Mouse (Mus musculus) adrenal gland (tissue): ENCODE measurements at regions not wholly inside any gene's neighbourhood (a gene's known extent, or its start where the extent isn't known, plus 50 kb on each side); places are given as distances from the start of the nearest gene placed in this dataset.

Experiments
- intact Hi-C: fragments of 180-260 bp; cut with DNase I; formaldehyde crosslinking; loops from one replicate; pipeline ENCODE4 v1.15.1; 2025

DNA sequence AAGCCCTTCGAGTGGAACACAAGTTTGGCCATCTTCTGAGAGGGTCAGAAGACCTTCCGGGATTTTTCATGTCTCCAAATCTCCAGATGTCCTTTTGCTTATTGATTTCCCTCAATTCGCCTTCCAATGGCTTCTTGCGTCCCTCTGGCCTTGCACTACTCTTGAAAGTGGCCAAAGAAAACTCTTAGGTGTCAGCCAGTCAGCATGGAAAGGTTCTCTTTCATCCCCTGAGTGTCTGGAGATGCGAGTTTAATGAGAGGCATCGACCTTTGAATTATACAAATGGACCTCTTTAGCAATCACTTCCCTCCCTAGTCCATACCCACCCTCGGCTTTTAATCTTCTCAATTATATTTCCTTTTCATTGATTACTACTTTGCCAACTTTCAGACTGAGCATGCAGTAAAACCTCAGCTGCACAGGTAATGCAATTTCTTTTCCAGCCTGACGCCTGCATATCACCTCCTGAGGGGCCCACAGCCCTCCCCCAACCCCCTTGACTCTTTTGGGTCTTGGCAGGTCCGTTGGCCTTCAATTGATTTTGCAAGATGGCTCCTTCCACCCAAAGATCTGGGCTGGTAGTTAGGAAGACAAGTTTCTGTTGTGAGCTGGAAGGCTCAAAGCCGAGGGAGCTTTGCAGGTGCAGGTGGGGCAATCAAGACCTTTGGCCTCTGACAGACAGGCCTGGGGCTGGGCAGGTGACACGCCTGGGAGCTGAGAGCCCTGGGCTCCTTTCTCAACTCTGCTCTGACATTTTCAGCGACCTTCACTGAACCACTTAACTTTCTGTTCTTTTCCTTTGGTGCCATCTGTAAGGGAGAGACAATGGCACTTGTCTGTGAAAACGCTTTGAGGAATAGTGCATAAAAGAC, 461.8 kb downstream of the Ccdc171 start:
- intact Hi-C loops: no loop called here

DNA sequence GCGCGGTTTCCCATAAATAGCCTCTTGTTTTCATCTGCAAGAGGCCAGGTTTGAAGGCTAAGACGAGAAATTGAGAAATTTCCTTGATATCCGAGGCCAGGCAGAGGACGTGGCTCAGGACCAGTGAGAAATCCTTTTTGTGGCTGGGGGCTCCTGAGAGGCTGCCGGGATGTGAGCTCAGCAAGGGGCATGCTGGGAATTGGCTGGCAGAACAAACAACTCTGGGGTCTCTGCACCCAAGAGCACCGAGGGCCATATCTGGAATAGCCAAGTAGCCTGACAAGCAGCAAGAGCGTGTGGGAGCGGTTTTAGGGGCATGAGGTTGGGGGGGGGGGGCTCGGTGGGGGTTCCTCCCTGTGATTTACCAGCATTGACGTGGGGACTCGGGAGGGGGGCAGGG, 462.5 kb downstream of the Ccdc171 start:
- intact Hi-C loops: no loop called here

DNA sequence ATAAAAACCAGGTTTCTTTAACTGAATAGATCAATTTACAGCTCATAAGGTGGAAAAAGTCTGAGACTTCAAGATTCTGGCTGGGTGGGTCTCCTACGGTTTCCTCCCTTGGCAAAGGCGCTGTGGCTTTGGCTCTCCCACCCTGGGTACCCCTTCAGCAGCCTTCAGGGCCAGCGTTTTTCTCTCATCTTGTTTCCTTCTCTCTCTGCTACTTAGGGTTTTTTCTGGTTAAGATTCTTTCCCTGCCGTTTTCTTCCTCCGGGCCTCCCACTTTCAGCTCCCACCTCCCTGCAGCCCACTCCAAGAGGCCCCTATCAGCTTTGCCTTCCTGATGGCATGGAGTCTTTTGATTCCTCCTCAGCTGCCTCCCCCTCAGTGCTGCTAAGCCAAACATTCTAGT, 463.0 kb downstream of the Ccdc171 start:
- intact Hi-C loops: no loop called here

DNA sequence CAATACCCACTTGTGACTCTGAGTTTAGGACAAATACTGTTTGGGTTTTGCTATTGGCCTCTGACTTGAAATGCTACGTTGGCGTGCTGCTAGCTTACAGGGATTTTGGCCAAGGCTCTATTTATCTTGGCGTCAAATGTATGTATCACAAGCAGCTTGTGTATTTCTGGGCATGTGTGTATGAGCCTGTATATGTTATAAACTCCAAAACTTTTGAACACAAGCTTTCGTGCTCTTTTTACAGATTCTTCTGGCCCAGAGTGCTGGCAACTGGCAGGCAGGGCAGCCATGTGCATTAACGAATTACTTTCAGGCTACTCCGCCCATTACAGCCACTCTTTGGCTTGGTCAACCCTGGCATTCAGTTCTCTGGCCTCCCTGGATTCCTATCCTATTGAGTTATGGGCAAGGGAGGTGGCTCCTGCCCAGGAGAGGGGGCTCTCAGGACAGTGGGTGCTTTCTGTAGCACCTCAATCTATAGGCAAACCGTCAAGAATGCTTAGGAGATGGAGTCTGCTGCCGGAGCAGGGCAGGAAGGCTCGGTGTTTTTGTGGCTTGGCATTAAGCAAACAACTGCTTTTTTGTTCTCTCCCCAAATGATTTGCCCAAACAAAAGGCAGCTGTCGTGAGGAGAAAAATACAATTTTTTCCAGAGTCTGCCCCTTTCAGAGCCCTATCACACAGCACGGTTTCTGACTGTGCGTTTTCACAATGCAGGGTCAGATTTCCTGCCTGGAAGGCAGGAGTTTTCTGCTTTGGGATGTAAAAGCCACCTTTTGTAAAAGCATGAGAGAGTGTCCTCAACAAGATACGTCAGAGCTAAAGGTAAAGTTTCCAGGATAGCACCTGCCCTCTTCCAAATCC, 465.0 kb downstream of the Ccdc171 start:
- intact Hi-C loops: no loop called here

DNA sequence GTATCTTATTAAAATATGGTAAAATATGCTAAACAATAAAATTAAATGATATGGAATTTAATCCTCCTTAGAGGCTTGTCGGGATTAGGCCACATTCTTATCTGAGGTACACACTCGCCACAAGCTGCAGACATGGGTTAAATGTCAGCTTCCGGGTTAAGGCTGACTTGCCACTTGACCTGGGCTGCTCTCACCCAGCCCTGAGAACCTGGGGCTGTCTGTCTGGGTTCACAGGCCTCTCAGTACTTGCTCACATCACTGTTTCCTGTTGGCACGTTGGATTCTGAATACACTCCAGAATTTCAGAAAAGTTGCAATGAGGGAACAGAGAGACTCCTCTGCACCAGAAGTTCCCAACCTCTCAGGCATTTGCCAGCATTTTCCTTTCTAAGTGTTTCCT, 465.9 kb downstream of the Ccdc171 start:
- intact Hi-C loops: no loop called here

DNA sequence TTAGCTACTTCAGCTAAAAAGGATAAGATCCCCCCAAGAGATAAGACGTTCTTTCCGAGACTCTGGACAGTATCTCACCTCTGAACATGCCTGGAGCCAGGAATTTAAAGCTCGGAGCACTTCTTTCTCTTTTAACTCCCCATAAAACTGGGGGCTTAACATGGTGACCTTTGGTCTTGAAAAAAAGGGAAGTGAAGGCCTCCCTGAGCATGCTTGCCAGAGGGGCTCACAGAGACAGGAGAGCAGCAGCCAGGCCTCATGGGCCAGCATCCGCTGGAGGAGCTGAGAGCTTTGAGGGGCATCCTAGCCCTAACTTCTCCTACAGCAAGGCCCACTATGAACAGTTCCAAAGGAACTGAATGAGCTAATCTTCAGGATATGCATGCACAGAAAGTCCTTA, 471.7 kb downstream of the Ccdc171 start:
- intact Hi-C loops: no loop called here

DNA sequence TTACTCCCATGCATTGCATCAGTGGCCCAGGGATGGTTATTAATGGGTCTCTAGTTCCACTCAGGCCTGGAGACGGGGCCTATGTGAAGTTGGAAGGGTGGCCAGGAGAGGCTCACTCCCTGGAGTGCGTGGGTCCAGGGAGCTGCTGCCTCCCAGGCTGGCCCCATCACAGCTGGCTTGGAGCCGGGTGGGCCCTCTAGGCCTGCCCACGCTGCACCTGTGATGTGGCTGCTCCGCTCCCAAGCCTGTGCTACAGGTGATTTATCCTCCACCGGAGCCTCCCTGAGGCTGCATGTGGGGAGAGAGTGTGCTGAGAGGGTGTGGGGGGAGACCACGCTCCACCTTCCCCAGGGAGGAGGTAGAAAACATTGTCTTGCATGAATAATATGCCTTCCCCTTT, 476.3 kb downstream of the Ccdc171 start:
- intact Hi-C loops: no loop called here

DNA sequence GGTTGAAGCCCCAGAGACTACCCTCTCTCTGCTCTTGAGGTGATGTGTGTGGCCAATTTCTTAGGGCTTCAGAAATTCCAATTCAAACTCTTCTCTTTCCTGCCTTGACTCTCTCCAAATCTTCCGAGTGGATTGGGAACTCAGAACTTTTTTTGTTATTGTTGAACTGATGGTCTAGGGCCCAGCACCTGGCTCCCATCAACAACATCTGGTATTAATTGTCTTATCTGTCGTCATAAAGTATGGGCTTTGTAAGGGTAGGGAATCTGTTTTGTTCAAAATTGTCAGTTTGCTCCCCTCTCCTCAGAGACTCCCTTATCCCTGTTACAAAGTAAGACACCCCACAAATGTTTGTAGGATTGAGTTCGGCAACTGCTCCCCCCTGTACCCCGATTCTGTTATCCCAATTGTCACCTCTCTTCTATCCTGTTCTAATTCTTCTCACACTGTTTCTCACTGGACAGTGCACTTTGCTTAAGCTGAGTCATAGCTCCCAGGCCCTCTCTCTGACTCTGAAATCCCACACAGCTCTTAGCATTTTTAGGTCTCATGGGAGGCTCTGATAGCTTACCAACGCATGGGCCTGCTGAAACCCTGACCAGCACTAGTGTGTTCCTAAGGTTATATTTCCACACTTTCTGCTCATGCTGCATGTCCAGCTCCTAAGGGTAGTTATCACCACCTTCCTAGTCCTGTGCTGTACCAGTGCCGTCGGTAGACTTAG, 478.9 kb downstream of the Ccdc171 start:
- intact Hi-C loops: no loop called here

DNA sequence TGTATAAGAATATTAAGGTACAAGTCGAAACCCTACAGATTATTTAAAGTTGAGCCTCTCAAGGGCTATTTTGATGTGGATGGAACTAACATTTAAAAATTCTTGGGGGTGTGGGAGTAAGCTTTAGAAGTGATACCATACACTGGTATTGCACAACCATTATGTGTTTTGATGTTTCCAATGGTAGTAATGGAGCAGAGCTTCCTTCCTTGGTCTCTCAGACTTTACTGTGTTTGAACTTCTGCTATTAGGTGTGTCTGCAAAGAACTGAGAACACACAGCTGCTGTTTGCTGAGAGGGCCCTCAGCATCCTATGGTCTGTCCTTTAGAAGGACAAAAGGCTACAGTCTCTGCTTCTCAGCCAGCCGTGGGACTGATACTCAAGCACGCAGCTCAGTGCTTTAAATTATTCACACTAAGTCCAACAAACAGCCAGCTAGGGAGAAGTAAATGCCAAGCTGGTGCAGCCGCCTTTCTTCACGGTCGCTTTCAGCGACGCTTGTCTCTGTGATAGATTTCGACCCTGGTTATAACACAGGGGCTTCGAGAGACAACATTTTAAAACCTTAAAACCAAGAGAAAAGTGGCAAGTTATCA, 479.5 kb downstream of the Ccdc171 start:
- intact Hi-C loops: no loop called here

DNA sequence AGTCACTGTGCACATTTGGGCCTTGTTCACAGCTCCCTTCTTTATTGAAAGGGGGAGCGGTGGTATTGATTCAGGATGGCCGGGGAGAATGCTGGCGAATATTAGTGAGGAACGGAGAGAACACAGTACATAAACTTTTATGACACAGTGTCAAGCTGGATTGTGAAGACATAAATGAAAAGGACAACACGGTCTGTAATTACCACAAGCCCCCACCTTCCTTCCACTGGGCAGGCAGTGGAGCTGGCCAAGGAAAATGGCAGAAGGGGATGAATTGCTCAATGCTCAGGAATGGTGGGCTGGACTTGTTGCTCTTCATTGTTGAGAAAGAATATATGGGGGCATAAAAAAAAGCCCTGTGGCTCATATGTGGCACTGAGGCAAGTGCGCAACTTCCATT, 486.6 kb downstream of the Ccdc171 start:
- intact Hi-C loops: no loop called here

DNA sequence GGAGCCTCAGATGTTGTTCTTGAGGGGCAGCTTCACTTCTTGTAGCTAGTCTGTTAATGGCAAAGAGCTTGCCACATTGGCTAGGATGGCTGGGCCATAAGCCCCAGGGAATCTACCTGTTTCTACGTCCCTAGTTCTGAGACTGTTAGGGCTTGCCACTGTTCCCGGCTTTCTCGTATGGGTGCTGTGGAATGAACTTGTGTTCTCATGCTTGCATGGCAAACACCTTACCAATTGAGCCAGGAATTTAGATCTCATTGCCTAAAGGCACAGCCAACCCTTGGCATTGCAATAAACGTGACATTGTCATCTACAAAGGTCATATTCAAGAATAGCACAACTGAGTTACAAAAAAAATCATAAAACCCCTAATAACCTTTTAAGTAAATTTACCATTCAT, 489.8 kb downstream of the Ccdc171 start:
- intact Hi-C loops: no loop called here

DNA sequence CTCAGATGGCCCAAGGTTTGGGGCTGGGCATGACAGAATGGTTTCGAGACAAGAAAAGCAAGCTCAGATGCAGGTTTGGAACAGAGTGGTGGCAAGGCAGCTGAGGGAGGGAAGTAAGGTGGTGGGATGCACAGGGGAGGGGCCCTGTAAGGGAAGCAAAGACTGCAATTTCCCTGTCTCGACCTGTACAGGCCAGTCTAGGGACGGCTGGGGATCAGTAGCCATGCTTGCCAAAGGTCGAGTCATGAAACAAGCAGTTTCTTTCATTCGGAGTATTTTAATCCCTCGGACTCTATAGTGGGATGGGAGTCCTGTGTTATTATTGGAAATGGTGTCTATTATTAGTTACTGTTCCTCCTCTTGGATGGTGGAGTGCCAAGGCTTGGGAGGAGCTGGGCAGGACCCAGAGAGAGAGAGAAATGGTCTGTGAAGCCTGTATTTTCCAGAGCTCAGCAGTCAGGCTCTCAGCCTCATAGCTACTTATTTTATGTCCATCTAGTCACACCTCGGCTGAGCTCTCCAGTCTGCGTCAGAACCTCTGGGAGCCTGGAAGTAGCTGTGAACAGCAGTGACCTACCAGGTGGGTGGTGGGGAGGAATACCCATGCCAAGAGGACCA, 490.3 kb downstream of the Ccdc171 start:
- intact Hi-C loops: no loop called here

DNA sequence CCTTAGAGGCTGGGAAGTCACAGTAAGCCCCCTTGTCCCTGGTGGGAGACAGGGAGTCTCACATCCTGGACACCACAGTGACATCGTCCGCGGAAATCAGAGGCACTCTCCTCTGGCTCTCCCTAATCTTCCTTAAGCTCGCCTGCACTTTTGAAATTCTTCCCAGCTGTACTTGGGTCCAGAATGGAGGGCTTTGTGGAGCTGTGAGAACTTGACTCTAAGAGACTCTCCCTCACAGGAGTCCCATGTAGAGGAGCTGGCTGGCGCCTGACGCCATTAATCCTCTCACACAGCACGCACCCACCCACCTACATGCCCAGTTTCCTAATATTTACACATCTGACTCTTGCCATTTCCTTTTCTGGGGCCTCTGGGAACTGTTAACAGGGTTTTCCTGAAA, 492.8 kb downstream of the Ccdc171 start:
- intact Hi-C loops: no loop called here

DNA sequence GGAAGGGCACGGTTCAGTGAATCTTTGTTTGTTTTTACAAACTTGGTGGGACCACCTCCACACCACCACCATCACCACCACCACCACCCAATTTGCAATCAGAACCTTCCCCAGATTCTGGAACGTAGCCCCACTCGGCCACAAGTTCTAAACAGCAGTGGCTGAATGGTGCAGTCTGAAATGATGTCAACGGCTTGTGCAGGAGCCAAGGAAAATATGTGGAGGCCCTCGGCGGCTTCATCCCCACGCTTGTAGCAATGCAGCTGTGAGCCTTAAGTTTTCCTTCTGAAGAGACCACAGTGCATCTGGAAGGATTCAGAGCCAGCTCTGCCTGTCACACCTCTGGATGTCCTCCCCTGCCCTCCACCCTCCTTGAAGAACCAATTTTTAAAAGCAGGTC, 493.4 kb downstream of the Ccdc171 start:
- intact Hi-C loops: no loop called here

DNA sequence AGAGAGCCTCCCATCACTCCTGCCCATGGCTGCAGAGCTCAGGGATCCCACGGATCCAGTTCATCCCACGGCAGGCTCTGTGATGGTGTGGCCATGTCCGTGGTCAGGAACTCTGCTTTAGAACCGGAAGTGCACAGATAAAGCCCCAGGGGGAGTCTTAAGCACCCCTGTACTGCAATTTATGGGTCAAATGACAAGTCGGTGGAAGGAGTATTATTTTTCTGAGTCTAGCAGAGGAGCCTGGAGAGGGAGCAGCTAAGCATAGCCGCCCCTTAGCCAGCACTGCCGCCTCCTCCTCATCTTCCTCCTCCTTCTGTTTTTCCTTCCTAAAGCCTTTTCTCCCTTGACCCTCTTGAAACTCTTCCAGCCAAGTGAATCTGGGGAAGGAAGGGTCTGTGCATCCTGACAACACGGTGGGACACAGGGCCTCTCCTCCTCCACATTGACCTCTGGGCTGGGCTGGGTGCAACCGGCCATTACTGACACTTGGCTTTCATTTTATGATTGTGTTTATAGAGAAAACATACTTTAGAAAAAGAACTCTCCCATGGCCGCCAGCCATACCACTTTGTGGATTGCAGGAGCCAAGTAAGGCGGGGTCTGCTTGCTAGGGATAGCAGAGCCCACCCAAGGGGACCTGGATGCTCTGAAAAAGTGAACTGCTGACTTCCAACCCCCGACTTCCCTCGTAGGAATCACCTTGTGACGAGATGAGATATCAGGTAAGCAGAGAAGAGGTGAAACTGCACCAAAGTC, 494.3 kb downstream of the Ccdc171 start:
- intact Hi-C loops: no loop called here

DNA sequence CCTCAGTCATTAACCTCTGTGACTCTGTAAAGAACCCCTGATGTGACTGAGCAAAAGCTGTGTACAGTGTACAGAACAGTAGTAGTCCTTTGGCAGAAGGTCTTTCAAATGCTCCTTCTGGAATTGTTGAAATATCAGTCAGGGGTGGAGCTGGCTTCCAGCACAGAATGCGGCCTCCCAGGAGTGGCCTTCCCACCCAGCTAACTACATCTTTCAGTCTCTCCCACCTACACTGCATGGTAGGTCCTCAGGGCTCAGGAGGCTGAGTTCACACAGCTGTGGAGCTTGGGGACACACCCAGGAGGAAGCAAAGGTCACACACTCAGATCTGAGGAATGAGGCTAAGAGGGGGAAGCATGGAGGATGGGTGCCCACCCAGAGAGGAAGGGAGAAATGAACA, 495.3 kb downstream of the Ccdc171 start:
- intact Hi-C loops: no loop called here

DNA sequence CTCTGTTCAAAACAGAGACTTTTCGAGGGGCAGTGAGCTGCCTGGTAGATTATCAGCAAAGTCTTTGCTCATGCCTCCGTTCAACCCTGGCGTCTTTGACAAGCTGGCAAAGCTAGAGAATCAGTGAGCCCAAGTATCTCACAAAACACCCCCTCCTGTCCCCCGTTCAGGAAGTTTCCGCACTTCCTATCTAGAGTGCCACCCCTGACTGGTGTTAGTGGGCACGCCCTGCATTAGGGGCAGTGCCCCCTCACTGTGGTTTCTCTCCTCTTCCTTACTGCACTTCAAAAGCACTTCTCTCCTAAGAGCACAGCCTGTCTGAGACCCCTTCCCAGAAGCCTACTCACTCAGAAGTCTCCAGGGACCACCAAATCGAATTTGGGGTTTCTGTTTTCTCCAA, 497.0 kb downstream of the Ccdc171 start:
- intact Hi-C loops: no loop called here

DNA sequence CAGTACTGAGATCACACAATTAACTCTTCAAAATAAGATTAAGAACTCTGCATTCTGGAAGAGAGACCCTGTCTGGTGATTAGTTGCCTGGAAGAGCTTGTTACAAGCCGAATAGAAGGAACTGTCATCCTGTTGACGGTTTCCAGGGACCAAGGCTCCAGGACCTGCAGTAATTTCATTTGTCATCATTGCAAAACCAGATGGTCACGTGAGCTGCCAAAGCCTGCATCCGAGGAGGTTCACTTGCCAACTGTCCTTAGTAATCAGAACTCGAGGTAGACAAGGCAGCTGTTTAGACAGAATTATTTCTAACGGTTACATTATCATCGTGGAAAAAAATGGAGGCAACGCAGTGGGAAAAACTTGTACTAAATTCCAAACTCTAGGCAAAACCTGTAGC, 500.8 kb downstream of the Ccdc171 start:
- intact Hi-C loops: no loop called here

DNA sequence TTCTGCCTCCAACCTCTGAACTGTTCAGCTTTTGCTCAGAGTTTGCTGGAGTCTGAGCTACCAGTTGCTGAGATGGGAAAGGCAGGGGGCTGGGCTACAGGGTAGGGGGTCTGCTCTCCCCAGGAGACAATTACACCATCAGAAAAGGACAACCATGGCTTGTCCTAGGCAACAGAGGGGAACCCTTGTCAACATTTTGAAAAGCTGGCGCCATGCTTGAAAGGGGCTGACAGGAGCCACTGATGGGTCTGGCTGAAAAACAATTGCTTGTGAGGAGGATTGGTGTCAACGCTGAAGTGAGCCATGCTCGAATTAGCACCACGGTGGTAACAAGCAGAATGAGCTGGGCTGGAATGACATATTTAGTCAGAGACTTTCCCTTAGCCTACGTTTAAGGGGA, 502.8 kb downstream of the Ccdc171 start:
- intact Hi-C loops: no loop called here

DNA sequence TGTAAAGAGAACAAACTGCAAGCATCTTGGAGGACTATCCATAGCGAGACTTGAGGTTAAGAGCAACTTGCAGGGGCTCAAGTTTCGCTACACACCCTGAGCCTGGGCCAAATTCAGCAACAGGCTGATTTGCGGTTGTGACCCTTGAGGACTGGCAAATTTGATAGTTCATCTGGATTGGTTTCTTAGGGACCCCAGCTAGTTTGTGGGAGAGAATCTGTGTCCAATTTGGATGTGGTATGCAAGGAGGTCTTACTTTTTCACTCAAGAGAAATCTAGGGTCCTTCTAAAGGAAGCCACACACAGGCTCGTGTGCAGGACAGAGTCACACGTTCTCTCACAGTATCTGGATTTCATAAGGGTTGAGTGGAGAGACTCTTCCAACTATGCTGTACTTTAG, 505.6 kb downstream of the Ccdc171 start:
- intact Hi-C loops: no loop called here
